Mouse (Mus musculus) gastrocnemius, adult 18-20 months (tissue): Measurements from ENCODE around the gene Gm9833. TPM values are rescaled to one million over a fixed set of nuclear protein-coding genes. Genes with fewer than 3 reads are reported as not detected.
A peak's percentile ranks its signal among the peaks of the same experiment; 100 is the strongest.
"Not testable (repeated sequence)": the region's sequence is repeated elsewhere in the genome, so short reads cannot be mapped to it uniquely, and the experiment has no call there.

Experiments used
- DNase-seq: peaks from one replicate; pipeline ENCODE4 v3.0.0; 2021; ENCODE audit warnings: low spot score
- long read RNA-seq, 2 experiments: library from polyadenylated mRNA; stranded (forward); transcript quantifications; one replicate each; pipeline ENCODE4 v2.0.0; 2021
- total RNA-seq, 2 experiments: library from RNA; stranded (reverse); gene quantifications; 2 replicates each; pipeline ENCODE4 v1.2.3; 2021

The Gm9833 gene
- total RNA-seq: under 1 TPM; 0.14 to 0.17 TPM
- long read RNA-seq, experiment 1: 0 reads
- long read RNA-seq, experiment 2: 0 reads

GRCm38 (mm10) chr3:10087994-10088393 lies at the start of gene Gm9833:
Gene Gm9833, plus strand, starts transcription at chr3:10088110.
- not testable (repeated sequence) for DNase-seq

DNA sequence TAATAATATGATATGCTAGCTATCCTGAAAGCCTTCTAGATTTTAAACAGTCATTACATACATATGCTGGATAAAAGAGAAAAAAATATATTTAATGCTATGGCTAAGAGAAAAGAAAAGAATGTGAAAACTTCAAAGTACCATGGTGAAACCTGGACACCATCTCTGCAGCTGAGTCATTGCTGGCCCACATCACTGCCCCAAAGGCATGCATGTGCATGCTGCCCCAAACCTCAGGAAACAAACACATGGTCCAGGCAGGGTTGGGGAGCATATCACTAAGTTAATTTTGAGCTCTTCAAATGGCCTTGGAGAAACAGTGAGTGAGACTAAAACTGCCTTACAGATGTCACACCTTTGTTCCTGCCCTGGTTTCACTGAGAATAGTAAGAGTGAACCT lies 17.8 kb upstream of the Gm9833 start:
- DNase-seq: no peak

DNA sequence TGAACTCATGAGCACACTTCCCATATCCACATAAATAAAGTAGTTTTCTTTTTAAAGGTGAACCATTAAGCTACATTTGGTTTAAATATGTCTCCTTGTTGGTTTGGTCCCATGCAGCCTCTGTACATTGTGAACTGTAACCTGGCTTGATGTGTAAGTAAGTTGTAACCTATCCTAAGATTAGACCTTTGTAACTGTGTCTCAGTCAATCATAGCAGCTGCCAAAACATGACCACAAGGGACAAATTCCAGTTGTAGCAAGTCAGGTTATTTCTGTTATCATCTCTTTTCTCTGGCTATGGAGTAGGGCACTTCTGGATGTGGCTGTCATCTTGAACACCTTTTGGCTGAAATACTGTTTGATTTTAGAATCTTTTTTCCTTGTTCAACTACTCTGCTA lies 12.1 kb upstream of the Gm9833 start:
- no peak for DNase-seq

DNA sequence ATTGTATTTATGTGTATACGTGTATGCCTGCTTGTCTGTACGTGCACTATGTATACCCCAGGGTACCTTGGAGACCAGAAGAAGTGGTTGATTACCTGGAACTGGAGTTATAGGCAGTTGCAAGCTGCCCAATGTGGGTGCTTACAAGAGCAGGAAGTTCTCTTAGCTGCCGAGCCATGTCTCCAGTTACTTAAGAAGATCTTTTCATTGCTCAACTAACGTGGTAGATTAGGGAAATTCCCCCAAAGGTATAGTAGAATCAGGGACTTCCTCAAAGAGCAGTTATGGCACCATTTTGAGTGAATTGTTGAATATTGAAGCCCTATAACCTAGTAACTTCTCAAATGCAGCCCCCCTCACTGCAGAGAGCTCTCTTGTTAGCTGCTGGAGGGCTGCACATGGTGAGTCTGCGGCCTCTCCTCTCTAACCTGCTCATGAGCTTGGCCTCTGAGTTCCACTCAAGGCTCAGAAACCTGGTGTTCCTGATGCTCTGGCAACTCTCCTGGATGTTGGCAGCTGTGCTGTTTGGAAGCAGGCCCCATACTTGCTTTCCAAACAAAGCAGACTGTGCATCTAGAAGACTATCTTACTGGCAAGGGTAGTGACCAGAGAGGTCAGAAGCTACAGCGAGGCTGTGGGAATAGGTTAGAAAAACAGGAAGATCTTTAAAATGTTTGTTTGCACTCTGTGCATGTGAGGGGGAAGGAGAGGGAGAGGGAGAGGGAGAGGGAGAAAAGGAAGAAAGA lies 10.6 kb upstream of the Gm9833 start:
- no peak for DNase-seq

- DNase-seq: no peak
These were observed 9.8 kb upstream of the Gm9833 start for GRCm38 (mm10) chr3:10078113-10078512.

DNA sequence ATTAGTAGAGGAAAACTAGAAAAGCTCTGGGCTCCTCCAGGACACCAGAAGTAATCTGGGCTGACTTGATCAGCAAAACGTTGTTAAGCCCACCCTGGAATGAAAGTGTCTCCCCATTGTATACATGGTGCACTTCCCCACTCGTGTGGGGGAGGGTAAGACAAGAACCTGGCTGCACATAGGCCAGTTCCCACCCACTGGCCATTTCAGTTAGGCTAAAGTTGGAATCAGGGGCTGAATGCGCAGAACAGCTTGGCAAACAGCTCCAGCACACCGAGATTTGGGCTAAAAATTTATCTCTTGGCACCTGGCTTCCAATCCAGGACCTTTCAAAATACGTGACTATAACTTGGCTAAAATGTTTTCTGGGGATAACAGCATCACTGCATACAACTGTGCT lies 6.6 kb upstream of the Gm9833 start:
- no peak for DNase-seq

GRCm38 (mm10) chr3:10081911-10082541 lies 5.9 kb upstream of the Gm9833 start:
- DNase-seq: no peak

DNA sequence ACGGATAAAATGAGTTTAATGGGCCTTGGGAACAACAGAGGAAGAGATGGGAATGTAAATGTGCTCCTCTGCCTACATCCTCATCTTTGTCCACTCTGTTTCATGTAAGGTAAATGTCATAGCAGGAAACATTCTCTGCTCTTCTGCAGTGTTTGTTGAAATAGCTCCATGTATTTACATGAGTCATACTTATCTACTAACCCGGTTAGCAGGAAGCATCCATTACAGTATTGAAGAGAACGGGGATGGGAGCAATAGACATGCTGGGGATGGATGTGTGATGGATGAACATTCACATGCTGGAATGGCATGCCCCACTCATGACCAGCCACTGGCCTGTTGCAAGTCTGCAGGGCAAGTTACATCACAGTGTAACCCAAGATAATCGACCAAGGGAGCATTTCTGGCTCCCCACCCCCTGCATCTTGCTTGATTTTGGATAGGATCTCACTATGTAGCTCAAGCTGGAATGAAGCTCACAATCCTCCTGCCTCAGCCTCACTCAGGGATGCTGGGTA lies 5.3 kb upstream of the Gm9833 start:
- DNase-seq: no peak

GRCm38 (mm10) chr3:10084102-10084501 lies 3.8 kb upstream of the Gm9833 start:
- DNase-seq: no peak

- DNase-seq: peak; percentile 3
These were observed 2.4 kb upstream of the Gm9833 start for GRCm38 (mm10) chr3:10085396-10086119.

- no peak for DNase-seq
These were observed 399 bp upstream of the Gm9833 start for GRCm38 (mm10) chr3:10087511-10087910.

GRCm38 (mm10) chr3:10091616-10092140 lies 3.8 kb downstream of the Gm9833 start:
- DNase-seq: no peak

DNA sequence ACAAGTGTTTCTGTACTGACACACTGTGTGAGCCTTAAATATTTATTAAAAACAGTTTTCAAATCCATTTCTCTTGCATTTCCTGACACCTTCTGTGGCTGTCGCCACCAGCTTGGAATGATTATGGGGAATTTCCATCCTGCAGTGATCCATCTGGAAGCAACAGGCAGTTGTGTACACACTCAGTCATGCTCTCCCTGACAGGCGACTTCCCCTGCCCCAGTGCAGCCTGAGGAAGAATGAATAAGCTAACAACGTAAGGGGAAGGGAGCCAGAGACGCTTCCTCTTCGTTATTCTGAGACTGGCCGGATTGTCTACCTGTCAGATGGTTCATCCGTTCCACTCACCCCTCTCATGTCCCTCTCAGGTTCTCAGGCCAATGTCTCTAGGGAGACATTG lies 4.6 kb downstream of the Gm9833 start:
- DNase-seq: no peak

DNA sequence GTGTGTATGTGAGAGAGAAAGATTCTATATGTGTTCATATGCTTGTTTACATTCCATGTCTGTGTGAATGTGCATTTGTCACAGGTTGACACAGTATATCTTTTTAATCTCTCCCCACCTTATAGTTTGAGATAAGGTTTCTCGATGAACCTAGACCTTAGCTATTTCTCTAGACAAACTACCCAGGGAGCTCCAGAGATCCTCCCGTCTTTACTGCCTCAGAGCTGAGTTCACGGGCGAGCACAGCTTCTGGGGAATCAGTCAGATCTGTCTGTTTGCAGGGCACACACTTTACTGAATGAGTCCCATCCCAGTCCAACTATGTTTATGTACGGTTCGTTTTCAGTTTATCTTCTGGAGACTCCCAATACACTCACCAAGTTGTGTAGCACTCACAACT lies 5.0 kb downstream of the Gm9833 start:
- DNase-seq: no peak

- DNase-seq: no peak
These were observed 7.2 kb downstream of the Gm9833 start for GRCm38 (mm10) chr3:10095076-10095622.

GRCm38 (mm10) chr3:10099756-10100155 lies 11.8 kb downstream of the Gm9833 start:
- DNase-seq: no peak

DNA sequence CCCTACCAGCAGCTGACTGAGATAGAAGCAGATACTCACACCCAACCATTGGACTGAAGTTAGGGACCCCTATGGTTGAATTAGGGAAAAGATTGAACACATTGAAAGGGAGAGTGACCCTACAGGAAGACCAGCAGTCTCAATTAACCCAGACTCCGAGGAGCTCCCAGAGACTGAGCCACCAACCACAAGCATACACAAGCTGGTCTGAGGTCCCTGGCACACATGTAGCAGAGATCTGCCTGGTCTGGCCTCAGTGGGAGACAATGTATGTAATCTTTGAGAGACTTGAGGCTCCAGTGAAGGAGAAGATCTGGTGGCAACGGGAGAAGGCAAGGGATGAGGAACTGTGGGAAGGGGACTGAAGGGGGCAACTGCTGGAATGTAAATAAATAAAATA lies 23.7 kb downstream of the Gm9833 start:
- no peak for DNase-seq

GRCm38 (mm10) chr3:10112196-10112595 lies 24.3 kb downstream of the Gm9833 start:
- DNase-seq: no peak

DNA sequence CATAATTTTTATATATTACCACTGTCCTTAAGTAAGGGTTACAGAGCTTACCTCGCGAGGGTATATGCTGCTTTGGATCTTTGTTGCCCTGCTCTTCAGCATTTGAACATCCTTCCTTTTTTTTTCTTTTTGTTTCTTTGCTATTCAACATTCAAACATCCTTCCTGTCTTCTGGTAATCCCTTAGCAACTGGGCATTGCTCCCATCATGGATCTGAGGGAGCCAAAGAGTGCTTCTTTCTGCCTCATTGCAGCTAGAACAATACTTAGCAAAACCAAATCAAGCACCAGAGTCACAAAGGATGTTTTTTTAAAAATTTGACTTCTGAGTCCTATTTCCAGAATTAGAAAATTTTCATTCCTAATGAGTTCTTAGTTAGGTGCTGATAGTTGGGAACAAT lies 24.8 kb downstream of the Gm9833 start:
- no peak for DNase-seq

- no peak for DNase-seq
These were observed 28.6 kb downstream of the Gm9833 start for GRCm38 (mm10) chr3:10116531-10116930.

DNA sequence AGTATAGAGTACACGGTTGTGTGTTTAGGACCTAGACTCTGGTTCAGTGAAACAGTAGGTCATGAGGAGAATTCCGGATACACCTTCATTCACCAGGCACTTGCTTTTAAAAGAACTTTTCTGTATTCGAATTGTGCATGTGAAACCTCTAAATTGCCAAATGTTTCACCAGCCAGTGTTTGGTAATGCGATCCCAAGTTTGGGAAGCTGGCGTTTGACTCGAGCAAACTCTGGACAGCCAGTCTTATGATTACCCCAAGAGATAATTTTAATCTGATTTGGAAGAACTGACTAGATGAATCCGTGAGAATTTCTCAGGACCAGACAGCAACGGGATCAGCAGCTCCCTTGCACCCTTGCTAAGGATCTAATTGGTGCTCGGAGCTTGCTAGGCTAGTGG lies 33.3 kb downstream of the Gm9833 start:
- DNase-seq: no peak
